Mouse (Mus musculus): ENCODE results near the gene Timp2. TPM values are rescaled to one million over a fixed set of nuclear protein-coding genes. Genes with fewer than 3 reads are reported as not detected.

The Timp2 gene
- polyA plus RNA-seq, 1 experiment, result 83.3 TPM

GRCm38 (mm10) chr11:118326491-118326890 is 29.0 kb downstream of the Timp2 start:
- DNase-seq, result no peak
- H3K4me1 ChIP-seq (ENCODE audit: control insufficient read depth, insufficient read depth, low read length), result no peaks in the 10 kb centered on the region
- WGBS, result 94% methylated on average over 4 of the region's 4 CpGs
- H3K27ac ChIP-seq (ENCODE audit: insufficient read depth, low read depth, low read length), result no peak overlapping the region
- no peaks in the 10 kb centered on the region for H3K36me3 ChIP-seq (ENCODE audit: control insufficient read depth, insufficient read depth, low read length)
- no peaks in the 10 kb centered on the region for H3K27me3 ChIP-seq (replicated peaks; ENCODE audit: control insufficient read depth, insufficient read depth, low read length)
- TF ChIP-seq POLR2A (IDR thresholded peaks at IDR 0.05; ENCODE audit: low read depth, low read length) (no peak), CTCF (conservative IDR thresholded peaks at IDR 0.05; ENCODE audit: insufficient read depth, insufficient read length, low read depth, low read length) (no peak)
- H3K4me3 ChIP-seq (ENCODE audit: insufficient read depth, low read depth, low read length), result no peak overlapping the region

GRCm38 (mm10) chr11:118324541-118324940 is 31.0 kb downstream of the Timp2 start:
- TF ChIP-seq POLR2A (IDR thresholded peaks at IDR 0.05; ENCODE audit: low read depth, low read length), result no peak
- TF ChIP-seq CTCF (conservative IDR thresholded peaks at IDR 0.05; ENCODE audit: insufficient read depth, insufficient read length, low read depth, low read length), result no peak
- no peak for DNase-seq
- 51% methylated on average over 5 of the region's 5 CpGs for whole genome bisulfite sequencing

GRCm38 (mm10) chr11:118323974-118324373 is 31.6 kb downstream of the Timp2 start:
- DNase-seq, result no peak
- Histone ChIP-seq H3K4me1 (ENCODE audit: control insufficient read depth, insufficient read depth, low read length) (no peaks in the 10 kb centered on the region), H3K36me3 (ENCODE audit: control insufficient read depth, insufficient read depth, low read length) (no peaks in the 10 kb centered on the region), H3K27ac (ENCODE audit: insufficient read depth, low read depth, low read length) (no peak overlapping the region), H3K4me3 (ENCODE audit: insufficient read depth, low read depth, low read length) (no peak overlapping the region), H3K27me3 (replicated peaks; ENCODE audit: control insufficient read depth, insufficient read depth, low read length) (no peaks in the 10 kb centered on the region)
- TF ChIP-seq POLR2A (IDR thresholded peaks at IDR 0.05; ENCODE audit: low read depth, low read length) (no peak), CTCF (conservative IDR thresholded peaks at IDR 0.05; ENCODE audit: insufficient read depth, insufficient read length, low read depth, low read length) (no peak)
- WGBS, result 87% methylated on average over 5 of the region's 5 CpGs

More at GRCm38 (mm10) chr11:118324541-118324940, 31.0 kb downstream of the Timp2 start:
- Histone ChIP-seq H3K4me3 (ENCODE audit: insufficient read depth, low read depth, low read length) (no peak overlapping the region), H3K36me3 (ENCODE audit: control insufficient read depth, insufficient read depth, low read length) (no peaks in the 10 kb centered on the region), H3K27ac (ENCODE audit: insufficient read depth, low read depth, low read length) (no peak overlapping the region), H3K4me1 (ENCODE audit: control insufficient read depth, insufficient read depth, low read length) (no peaks in the 10 kb centered on the region), H3K27me3 (replicated peaks; ENCODE audit: control insufficient read depth, insufficient read depth, low read length) (no peaks in the 10 kb centered on the region)

GRCm38 (mm10) chr11:118322647-118323046 is 32.9 kb downstream of the Timp2 start:
- H3K4me1 ChIP-seq (ENCODE audit: control insufficient read depth, insufficient read depth, low read length), result no peaks in the 10 kb centered on the region
- no peak overlapping the region for H3K4me3 ChIP-seq (ENCODE audit: insufficient read depth, low read depth, low read length)
- no peak for TF ChIP-seq POLR2A (IDR thresholded peaks at IDR 0.05; ENCODE audit: low read depth, low read length)
- no peak for TF ChIP-seq CTCF (conservative IDR thresholded peaks at IDR 0.05; ENCODE audit: insufficient read depth, insufficient read length, low read depth, low read length)
- H3K27ac ChIP-seq (ENCODE audit: insufficient read depth, low read depth, low read length), result no peak overlapping the region
- WGBS, result 55% methylated on average over 3 of the region's 3 CpGs
- no peaks in the 10 kb centered on the region for H3K36me3 ChIP-seq (ENCODE audit: control insufficient read depth, insufficient read depth, low read length)
- DNase-seq, result no peak
- H3K27me3 ChIP-seq (replicated peaks; ENCODE audit: control insufficient read depth, insufficient read depth, low read length), result no peaks in the 10 kb centered on the region

GRCm38 (mm10) chr11:118321971-118322370 is 33.6 kb downstream of the Timp2 start:
- no peaks in the 10 kb centered on the region for H3K27me3 ChIP-seq (replicated peaks; ENCODE audit: control insufficient read depth, insufficient read depth, low read length)
- H3K27ac ChIP-seq (ENCODE audit: insufficient read depth, low read depth, low read length), result no peak overlapping the region
- TF ChIP-seq CTCF (conservative IDR thresholded peaks at IDR 0.05; ENCODE audit: insufficient read depth, insufficient read length, low read depth, low read length), result no peak
- TF ChIP-seq POLR2A (IDR thresholded peaks at IDR 0.05; ENCODE audit: low read depth, low read length), result no peak
- no peaks in the 10 kb centered on the region for H3K4me1 ChIP-seq (ENCODE audit: control insufficient read depth, insufficient read depth, low read length)
- H3K4me3 ChIP-seq (ENCODE audit: insufficient read depth, low read depth, low read length), result no peak overlapping the region
- DNase-seq, result peak; percentile 20
- 33% methylated on average over 4 of the region's 4 CpGs for WGBS
- H3K36me3 ChIP-seq (ENCODE audit: control insufficient read depth, insufficient read depth, low read length), result no peaks in the 10 kb centered on the region

- no peak overlapping the region for H3K27ac ChIP-seq (ENCODE audit: insufficient read depth, low read depth, low read length)
- no peaks in the 10 kb centered on the region for H3K4me1 ChIP-seq (ENCODE audit: control insufficient read depth, insufficient read depth, low read length)
- no peaks in the 10 kb centered on the region for H3K36me3 ChIP-seq (ENCODE audit: control insufficient read depth, insufficient read depth, low read length)
- WGBS, result 61% methylated on average over 7 of the region's 7 CpGs
- no peak for TF ChIP-seq CTCF (conservative IDR thresholded peaks at IDR 0.05; ENCODE audit: insufficient read depth, insufficient read length, low read depth, low read length)
- no peak for DNase-seq
- H3K27me3 ChIP-seq (replicated peaks; ENCODE audit: control insufficient read depth, insufficient read depth, low read length), result no peaks in the 10 kb centered on the region
- H3K4me3 ChIP-seq (ENCODE audit: insufficient read depth, low read depth, low read length), result no peak overlapping the region
Measured at GRCm38 (mm10) chr11:118321500-118321899, 34.0 kb downstream of the Timp2 start.

- no peaks in the 10 kb centered on the region for H3K4me1 ChIP-seq (ENCODE audit: control insufficient read depth, insufficient read depth, low read length)
- no peaks in the 10 kb centered on the region for H3K27me3 ChIP-seq (replicated peaks; ENCODE audit: control insufficient read depth, insufficient read depth, low read length)
- 62% methylated on average over 5 of the region's 5 CpGs for WGBS
- TF ChIP-seq CTCF (conservative IDR thresholded peaks at IDR 0.05; ENCODE audit: insufficient read depth, insufficient read length, low read depth, low read length), result peak; percentile 56
- no peak for TF ChIP-seq POLR2A (IDR thresholded peaks at IDR 0.05; ENCODE audit: low read depth, low read length)
- peak; percentile 23 for DNase-seq
- H3K27ac ChIP-seq (ENCODE audit: insufficient read depth, low read depth, low read length), result no peak overlapping the region
- H3K36me3 ChIP-seq (ENCODE audit: control insufficient read depth, insufficient read depth, low read length), result no peaks in the 10 kb centered on the region
- H3K4me3 ChIP-seq (ENCODE audit: insufficient read depth, low read depth, low read length), result no peak overlapping the region
Measured at GRCm38 (mm10) chr11:118318678-118319077, 36.9 kb downstream of the Timp2 start.

- Histone ChIP-seq H3K27ac (ENCODE audit: insufficient read depth, low read depth, low read length) (no peak overlapping the region), H3K27me3 (replicated peaks; ENCODE audit: control insufficient read depth, insufficient read depth, low read length) (no peaks in the 10 kb centered on the region), H3K4me3 (ENCODE audit: insufficient read depth, low read depth, low read length) (no peak overlapping the region), H3K4me1 (ENCODE audit: control insufficient read depth, insufficient read depth, low read length) (no peaks in the 10 kb centered on the region), H3K36me3 (ENCODE audit: control insufficient read depth, insufficient read depth, low read length) (no peaks in the 10 kb centered on the region)
- WGBS, result 11% methylated on average over 7 of the region's 7 CpGs
- peak; percentile 91 for TF ChIP-seq CTCF (conservative IDR thresholded peaks at IDR 0.05; ENCODE audit: insufficient read depth, insufficient read length, low read depth, low read length)
- no peak for TF ChIP-seq POLR2A (IDR thresholded peaks at IDR 0.05; ENCODE audit: low read depth, low read length)
- peak; percentile 54 for DNase-seq
Measured at GRCm38 (mm10) chr11:118317129-118317528, 38.4 kb downstream of the Timp2 start.
